Comparison of ENCODE assay signal across 10 mouse cellular contexts in the genomic region with DNA sequence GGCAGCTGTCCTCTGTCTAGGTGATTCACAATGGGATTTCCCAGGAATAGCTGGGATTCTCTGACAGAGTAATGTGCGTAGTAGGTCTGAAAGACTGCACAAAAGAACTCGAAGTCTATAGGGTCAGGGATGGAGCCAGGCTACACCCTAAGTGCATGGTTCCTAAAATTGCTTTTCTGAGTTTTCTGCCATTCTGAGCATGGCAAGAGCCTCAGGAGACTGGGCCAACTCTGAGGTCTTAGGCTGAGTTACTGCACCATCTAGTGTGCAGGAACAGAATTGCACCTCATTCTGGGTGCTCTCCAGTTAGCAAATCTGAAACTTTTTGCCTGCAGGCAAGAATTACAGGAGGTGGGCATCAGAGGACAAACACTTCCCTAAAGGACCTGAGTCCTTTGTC. TPM values are rescaled to one million over a fixed set of nuclear protein-coding genes. Genes with fewer than 3 reads are reported as not detected.
DNase-seq lines count a peak whose midpoint lies in the region; ATAC-seq and TF ChIP-seq lines count a peak whose summit lies in the region.
"Had no signal": no experiment of that assay in that cellular context is flagged by ENCODE, and none has a peak within 500 bp of the region (broad histone marks: within the 10 kb centered on the region; RNA-seq: fewer than 3 reads in every experiment).

No protein-coding gene starts in this region.

- H3K27me3 ChIP-seq in forebrain, postnatal 0 days (ENCODE audit: insufficient read depth, low read length) = no peaks in the 10 kb centered on the region
- no peaks in the 10 kb centered on the region for H3K27me3 ChIP-seq in limb, embryonic 10.5 days (ENCODE audit: low read depth, poor library complexity, severe bottlenecking)
- H3K27me3 ChIP-seq: heart, embryonic 15.5 days had no signal

- no peak for DNase-seq in gastrocnemius, adult 2 months
- no peak for DNase-seq in gastrocnemius, postnatal 10 days
- peak; percentile 59 for DNase-seq in 3T3-L1 (ENCODE audit: low read depth, low spot score)
- DNase-seq in adrenal gland, postnatal 14 days = peak; percentile 20
- DNase-seq in forebrain, postnatal 0 days = peak; percentile 66
- DNase-seq in limb, embryonic 10.5 days (ENCODE audit: low spot score) = peak; percentile 33
- DNase-seq in retina, postnatal 7 days (ENCODE audit: low read depth, low spot score) = peak; percentile 27
- DNase-seq in gastrocnemius, adult 18-20 months (ENCODE audit: low spot score) = no peak

- no peak overlapping the region for H3K27ac ChIP-seq in gastrocnemius, adult 2 months
- H3K27ac ChIP-seq in forebrain, postnatal 0 days (ENCODE audit: low read depth, low read length) = no peak overlapping the region
- H3K27ac ChIP-seq in limb, embryonic 10.5 days = no peak overlapping the region
- H3K27ac ChIP-seq: heart, embryonic 15.5 days had no signal

- WGBS in forebrain, postnatal 0 days = 30% methylated on average over 2 of the region's 2 CpGs
- WGBS in limb, embryonic 10.5 days = 53% methylated on average over 2 of the region's 2 CpGs

- H3K4me2 ChIP-seq in forebrain, postnatal 0 days (ENCODE audit: low read depth) = no peak overlapping the region
- H3K4me2 ChIP-seq: heart, embryonic 15.5 days had no signal

- H3K36me3 ChIP-seq in forebrain, postnatal 0 days (ENCODE audit: insufficient read depth) = no peaks in the 10 kb centered on the region
- H3K36me3 ChIP-seq in limb, embryonic 10.5 days = no peaks in the 10 kb centered on the region
- H3K36me3 ChIP-seq: heart, embryonic 15.5 days had no signal

- H3K4me3 ChIP-seq in gastrocnemius, adult 2 months = no peak overlapping the region
- H3K4me3 ChIP-seq in forebrain, postnatal 0 days (ENCODE audit: low read depth, low read length) = no peak overlapping the region
- no peak overlapping the region for H3K4me3 ChIP-seq in limb, embryonic 10.5 days
- H3K4me3 ChIP-seq: heart, embryonic 15.5 days; myocyte had no signal

- no peak for ATAC-seq in forebrain, postnatal 0 days

- TF ChIP-seq CTCF in gastrocnemius, adult 2 months (IDR thresholded peaks at IDR 0.05) = peak; percentile 56
- peak; percentile 80 for TF ChIP-seq CTCF in forebrain, postnatal 0 days (IDR thresholded peaks at IDR 0.05; ENCODE audit: low read depth)

- no peak overlapping the region for H3K9ac ChIP-seq in forebrain, postnatal 0 days
- H3K9ac ChIP-seq: heart, embryonic 15.5 days had no signal

- H3K4me1 ChIP-seq in forebrain, postnatal 0 days (ENCODE audit: insufficient read depth) = no peaks in the 10 kb centered on the region
- no peaks in the 10 kb centered on the region for H3K4me1 ChIP-seq in limb, embryonic 10.5 days
- H3K4me1 ChIP-seq: heart, embryonic 15.5 days had no signal

- intact Hi-C loops in gastrocnemius, adult 2 months (cut with DNase I) = no loop called here

- no peaks in the 10 kb centered on the region for H3K9me3 ChIP-seq in forebrain, postnatal 0 days (ENCODE audit: low read length)
- no peaks in the 10 kb centered on the region for H3K9me3 ChIP-seq in limb, embryonic 10.5 days (replicated peaks)
- H3K9me3 ChIP-seq: heart, embryonic 15.5 days had no signal

RNA-seq across cellular contexts. Expression of a gene that starts 6.2 kb away (rescaled TPM):
- not detected for total RNA-seq in gastrocnemius, adult 2 months (2021)
- total RNA-seq in gastrocnemius, postnatal 10 days (2021) = not detected
- total RNA-seq in adrenal gland, postnatal 14 days (2021) = not detected in 2 replicates
- not detected in 2 replicates for total RNA-seq in forebrain, postnatal 0 days (2014; rRNA removed)
- polyA plus RNA-seq in forebrain, postnatal 0 days (2015; fragmentation: Nextera tagmentation; extraction: Ambion mirVana) = not detected in 2 replicates
- not detected in 2 replicates for polyA plus RNA-seq in limb, embryonic 10.5 days (2016; fragmentation: Nextera tagmentation; extraction: Ambion mirVana)
- total RNA-seq in gastrocnemius, adult 18-20 months (2021) = not detected
- polyA plus RNA-seq: heart, embryonic 15.5 days; myocyte had no signal

RNA-seq across cellular contexts. Expression of a gene that starts 23.2 kb away (rescaled TPM):
- total RNA-seq in gastrocnemius, adult 2 months (2021) = not detected
- total RNA-seq in gastrocnemius, postnatal 10 days (2021) = not detected
- not detected in 2 replicates for total RNA-seq in adrenal gland, postnatal 14 days (2021)
- total RNA-seq in forebrain, postnatal 0 days (2014; rRNA removed) = not detected in 2 replicates
- not detected in 2 replicates for polyA plus RNA-seq in forebrain, postnatal 0 days (2015; fragmentation: Nextera tagmentation; extraction: Ambion mirVana)
- polyA plus RNA-seq in limb, embryonic 10.5 days (2016; fragmentation: Nextera tagmentation; extraction: Ambion mirVana) = not detected in 2 replicates
- not detected for total RNA-seq in gastrocnemius, adult 18-20 months (2021)
- polyA plus RNA-seq: heart, embryonic 15.5 days; myocyte had no signal

RNA-seq across cellular contexts. Expression of a gene that starts 38.1 kb away (rescaled TPM):
- total RNA-seq in gastrocnemius, adult 2 months (2021) = not detected
- not detected for total RNA-seq in gastrocnemius, postnatal 10 days (2021)
- not detected in 2 replicates for total RNA-seq in adrenal gland, postnatal 14 days (2021)
- total RNA-seq in forebrain, postnatal 0 days (2014; rRNA removed) = not detected in 2 replicates
- not detected in 2 replicates for polyA plus RNA-seq in forebrain, postnatal 0 days (2015; fragmentation: Nextera tagmentation; extraction: Ambion mirVana)
- not detected in 2 replicates for polyA plus RNA-seq in limb, embryonic 10.5 days (2016; fragmentation: Nextera tagmentation; extraction: Ambion mirVana)
- total RNA-seq in gastrocnemius, adult 18-20 months (2021) = not detected
- polyA plus RNA-seq: myocyte had no signal

Comparison
In these comparisons a context has a peak if more than half of its experiments do, and no peak if none do; other contexts are left out.
1. DNase-seq: peak in 3T3-L1 (single experiment), adrenal gland, postnatal 14 days (single experiment), forebrain, postnatal 0 days (single experiment), limb, embryonic 10.5 days (single experiment) and retina, postnatal 7 days (single experiment); none in gastrocnemius, adult 2 months (single experiment), gastrocnemius, postnatal 10 days (single experiment) and gastrocnemius, adult 18-20 months (single experiment).